Mouse (Mus musculus) left cerebral cortex, adult 18-20 months (tissue): ENCODE data around the gene Akap14. TPM values are rescaled to one million over a fixed set of nuclear protein-coding genes. Genes with fewer than 3 reads are reported as not detected.

ENCODE experiments used
- DNase-seq, 2 experiments: peaks; one replicate each; pipeline ENCODE4 v3.0.0; 2021 to 2022; ENCODE audit warnings: low spot score in 2 of 2, mixed read lengths in 1 of 2
- total RNA-seq, 2 experiments: library from RNA; stranded (reverse); gene quantifications; 2 replicates each; pipeline ENCODE4 v1.2.3; 2021

The Akap14 gene
- total RNA-seq, 2 experiments from 2014 or later = not detected

DNA sequence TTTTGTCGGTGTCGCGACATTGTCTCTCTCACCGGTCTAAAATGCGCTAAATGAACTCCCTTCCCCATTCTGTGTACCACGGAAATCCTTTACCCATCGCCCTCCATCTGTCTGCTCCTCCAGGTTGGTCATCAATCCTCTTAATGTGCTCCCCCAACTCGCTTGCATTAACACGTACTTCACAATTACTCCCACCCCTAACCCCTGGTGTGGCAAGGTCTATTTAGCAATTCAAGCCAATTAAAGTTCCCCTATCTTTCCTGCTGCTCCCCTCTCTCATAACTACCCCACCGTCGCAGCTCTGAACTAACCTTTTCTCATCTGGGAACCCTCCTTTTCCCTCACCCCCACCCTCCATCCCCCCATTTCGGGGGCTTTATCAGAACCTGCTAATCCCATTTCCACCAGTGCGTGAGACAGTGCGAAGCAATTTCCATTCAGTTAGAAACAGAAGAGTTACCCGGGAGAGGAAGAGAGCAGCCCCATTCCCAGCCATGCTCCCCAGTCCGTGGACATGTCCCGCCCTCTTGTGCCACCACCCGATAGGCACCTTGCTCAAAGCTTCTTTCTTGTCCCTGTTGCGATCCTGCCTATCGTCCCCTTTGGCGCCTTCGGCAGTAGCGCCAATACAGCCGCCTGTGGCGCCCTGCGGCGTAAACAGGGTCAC, 59.0 kb downstream of the Akap14 start:
- DNase-seq = no peak

DNA sequence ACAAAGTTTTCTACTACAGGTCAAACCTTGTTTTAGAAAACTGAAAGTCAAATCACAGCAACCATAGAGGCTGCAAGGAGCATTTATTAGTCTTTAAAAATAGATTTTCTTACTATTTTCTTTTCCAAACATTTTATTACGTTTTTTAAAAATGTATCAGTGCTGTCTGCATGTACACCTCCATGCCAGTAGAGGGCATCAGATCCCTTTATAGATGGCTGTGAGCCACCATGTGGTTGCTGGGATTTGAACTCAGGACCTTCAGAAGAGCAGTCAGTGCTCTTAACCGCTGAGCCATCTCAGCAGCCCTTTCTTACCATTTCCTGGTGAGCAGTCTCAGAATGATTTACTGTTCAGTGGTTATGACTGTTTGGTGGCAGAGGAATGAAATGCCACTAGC, 64.8 kb downstream of the Akap14 start:
- DNase-seq = no peak

Other genes with a start within 250 kb of the Akap14 start
- 10 to 100 TPM; 58.3 to 67.0 TPM for gene Sept6, start 177.0 kb downstream of the Akap14 start, total RNA-seq
- not detected for gene Sowahd, start 120.0 kb downstream of the Akap14 start, total RNA-seq
- gene Rpl39, start 83.4 kb downstream of the Akap14 start, total RNA-seq = 100 to 1,000 TPM; 274 to 295 TPM
- 10 to 100 TPM; 17.4 to 18.1 TPM for gene Upf3b, start 58.5 kb downstream of the Akap14 start, total RNA-seq
- 10 to 100 TPM; 11.9 to 14.1 TPM for gene Nkap, start 42.0 kb downstream of the Akap14 start, total RNA-seq
- 100 to 1,000 TPM; 189 to 199 TPM for gene Ndufa1, start 22.3 kb upstream of the Akap14 start, total RNA-seq
- 1 to 10 TPM; 7.5 to 8.7 TPM for gene Rnf113a1, start 22.4 kb upstream of the Akap14 start, total RNA-seq
- gene Gm9, start 42.2 kb upstream of the Akap14 start, total RNA-seq = not detected
- gene Rhox1, start 53.4 kb upstream of the Akap14 start, total RNA-seq = not detected
- not detected for gene Rhox2a, start 76.1 kb upstream of the Akap14 start, total RNA-seq
- gene Rhox3a, start 81.1 kb upstream of the Akap14 start, total RNA-seq = not detected
- not detected for gene Rhox4a, start 96.5 kb upstream of the Akap14 start, total RNA-seq
- not detected for gene Rhox3a2, start 211.2 kb upstream of the Akap14 start, total RNA-seq
- gene Rhox4a2, start 222.0 kb upstream of the Akap14 start, total RNA-seq = not detected
- gene Rhox2b, start 243.2 kb upstream of the Akap14 start, total RNA-seq = not detected